Comparison of ENCODE assay signal across 8 mouse cellular contexts in the genomic region with DNA sequence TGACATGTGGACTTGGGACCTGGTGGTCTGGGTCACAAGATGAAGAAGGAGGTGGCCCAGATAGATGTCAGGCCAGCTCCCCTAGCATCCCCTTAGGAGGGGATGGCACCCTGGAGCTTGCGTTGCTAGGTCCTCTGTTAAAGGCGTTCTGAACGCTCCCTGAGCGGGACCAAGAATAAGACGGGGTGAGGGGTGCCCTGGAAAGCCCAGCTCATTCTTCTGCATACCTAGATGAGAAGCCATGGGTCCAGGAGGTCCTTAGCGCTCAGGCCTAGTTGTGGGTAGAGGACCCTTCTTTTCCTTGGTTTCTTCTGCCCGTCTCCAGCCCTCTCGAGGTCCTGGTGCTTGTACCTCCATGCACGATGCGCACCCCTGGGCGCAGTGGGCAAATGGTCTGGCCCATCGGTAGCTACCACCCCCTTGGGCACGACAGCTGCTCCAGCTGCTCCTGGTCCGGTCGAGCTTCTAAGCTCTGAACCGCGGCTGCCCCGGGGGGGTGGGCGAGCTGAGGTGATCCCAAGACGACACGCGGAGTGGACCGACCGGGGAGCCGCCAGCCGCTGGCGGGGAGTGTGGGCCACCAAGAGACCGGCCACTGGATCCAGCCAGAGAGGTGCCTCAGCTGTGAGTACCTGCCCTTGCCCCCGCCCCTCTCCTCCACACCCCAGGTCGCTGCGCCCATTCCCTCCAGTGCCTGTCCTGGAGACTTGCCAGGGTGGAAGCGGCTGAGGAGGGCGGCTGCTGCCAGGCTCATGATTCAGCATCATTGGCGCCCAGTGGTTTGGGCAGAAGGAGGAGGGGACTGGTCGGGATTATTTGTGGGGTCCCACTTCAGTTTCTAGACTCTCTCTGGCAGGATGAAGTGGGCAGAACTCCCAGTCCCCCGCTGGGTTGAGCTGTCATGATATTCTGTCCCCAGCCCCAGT. TPM values are rescaled to one million over a fixed set of nuclear protein-coding genes. Genes with fewer than 3 reads are reported as not detected.
DNase-seq lines count a peak whose midpoint lies in the region.

Ttll7 (plus strand) TSS at position 402 of the 926 bp plus-strand sequence.

- H3K4me3 ChIP-seq in hindbrain, embryonic 10.5 days, result peak within 1 kb of the TSS; percentile 74

- WGBS in hindbrain, embryonic 10.5 days, result under 1% methylated on average over 36 of the region's 36 CpGs

- H3K9me3 ChIP-seq in hindbrain, embryonic 10.5 days, result no peaks in the 10 kb centered on the region

- no peaks in the 10 kb centered on the region for H3K36me3 ChIP-seq in hindbrain, embryonic 10.5 days

- H3K4me1 ChIP-seq in hindbrain, embryonic 10.5 days (replicated peaks), result peaks cover 16% of the 10 kb centered on the region

- peak within 1 kb of the TSS; percentile 95 for H3K27ac ChIP-seq in hindbrain, embryonic 10.5 days

- H3K27me3 ChIP-seq in hindbrain, embryonic 10.5 days (ENCODE audit: insufficient read depth, poor library complexity, severe bottlenecking), result no peaks in the 10 kb centered on the region

- peak; percentile 86 for DNase-seq in ZHBTc4 (ENCODE audit: low read depth, low spot score)
- peak; percentile 85 to 89 for DNase-seq in cerebellum, postnatal 25 days
- peak; percentile 77 to 83 for DNase-seq in frontal cortex, postnatal 10 days (ENCODE audit: low spot score in 2 of 2)
- DNase-seq in hindbrain, embryonic 10.5 days (ENCODE audit: low spot score), result peak; percentile 87
- DNase-seq in layer of hippocampus, adult 8-10 months (ENCODE audit: low spot score in 2 of 2), result peak; percentile 82 to 89
- peak; percentile 87 to 90 for DNase-seq in lung, adult 18-20 months
- peak; percentile 67 for DNase-seq in ovary, adult 18-20 months (ENCODE audit: low spot score)
- DNase-seq in urinary bladder, postnatal 36 days (ENCODE audit: low spot score in 2 of 2), result peak; percentile 71 to 73

RNA-seq across cellular contexts. Expression of gene Ttll7, which starts in this region (rescaled TPM):
- polyA plus RNA-seq in hindbrain, embryonic 10.5 days (2016; fragmentation: Nextera tagmentation; extraction: Ambion mirVana), result 4.4 and 7.6 TPM in 2 replicates
- 100 to 1,000 TPM; 137 to 145 (median 139) TPM for total RNA-seq in layer of hippocampus, adult 8-10 months (2022)

Comparison
In these comparisons a context has a peak if more than half of its experiments do, and no peak if none do; other contexts are left out.
1. Peak in every context shown above with its lines: DNase-seq, H3K4me3 ChIP-seq and H3K27ac ChIP-seq.